Mouse (Mus musculus): ENCODE results near the gene Sag.

The Sag gene

GRCm38 (mm10) chr1:87853601-87854361 is 50.3 kb downstream of the Sag start:
- DNase-seq (ENCODE audit: low read depth, low spot score), result no peak

- no peak for DNase-seq (ENCODE audit: low read depth, low spot score)
These were observed 50.9 kb downstream of the Sag start for GRCm38 (mm10) chr1:87854411-87854810.

GRCm38 (mm10) chr1:87854851-87855251 is 51.4 kb downstream of the Sag start:
- no peak for DNase-seq (ENCODE audit: low read depth, low spot score)

- no peak for DNase-seq (ENCODE audit: low read depth, low spot score)
These were observed 52.0 kb downstream of the Sag start for GRCm38 (mm10) chr1:87855522-87855921.

- DNase-seq (ENCODE audit: low read depth, low spot score), result no peak
These were observed 53.3 kb downstream of the Sag start for GRCm38 (mm10) chr1:87856823-87857222.

GRCm38 (mm10) chr1:87858031-87858430 is 54.6 kb downstream of the Sag start:
- DNase-seq (ENCODE audit: low read depth, low spot score), result no peak

GRCm38 (mm10) chr1:87858529-87858928 is 55.0 kb downstream of the Sag start:
- no peak for DNase-seq (ENCODE audit: low read depth, low spot score)

GRCm38 (mm10) chr1:87863602-87864001 is 60.1 kb downstream of the Sag start:
- DNase-seq (ENCODE audit: low read depth, low spot score), result no peak

- no peak for DNase-seq (ENCODE audit: low read depth, low spot score)
These were observed 61.4 kb downstream of the Sag start for GRCm38 (mm10) chr1:87864889-87865288.

- DNase-seq (ENCODE audit: low read depth, low spot score), result no peak
These were observed 63.2 kb downstream of the Sag start for GRCm38 (mm10) chr1:87866672-87867071.

GRCm38 (mm10) chr1:87871546-87871945 is 68.1 kb downstream of the Sag start:
- DNase-seq (ENCODE audit: low read depth, low spot score), result no peak

GRCm38 (mm10) chr1:87873081-87873480 is 69.6 kb downstream of the Sag start:
- DNase-seq (ENCODE audit: low read depth, low spot score), result no peak

- no peak for DNase-seq (ENCODE audit: low read depth, low spot score)
These were observed 72.6 kb downstream of the Sag start for GRCm38 (mm10) chr1:87876065-87876464.

- no peak for DNase-seq (ENCODE audit: low read depth, low spot score)
These were observed 74.2 kb downstream of the Sag start for GRCm38 (mm10) chr1:87877552-87878283.

- DNase-seq (ENCODE audit: low read depth, low spot score), result no peak
These were observed 75.6 kb downstream of the Sag start for GRCm38 (mm10) chr1:87879034-87879433.

GRCm38 (mm10) chr1:87879494-87880325 is 76.2 kb downstream of the Sag start:
- peak; percentile 6 for DNase-seq (ENCODE audit: low read depth, low spot score)

- DNase-seq (ENCODE audit: low read depth, low spot score), result no peak
These were observed 76.8 kb downstream of the Sag start for GRCm38 (mm10) chr1:87880326-87880627.

GRCm38 (mm10) chr1:87880856-87881255 is 77.4 kb downstream of the Sag start:
- DNase-seq (ENCODE audit: low read depth, low spot score), result no peak

GRCm38 (mm10) chr1:87881726-87882125 is 78.2 kb downstream of the Sag start:
- DNase-seq (ENCODE audit: low read depth, low spot score), result no peak

GRCm38 (mm10) chr1:87882554-87882953 is 79.1 kb downstream of the Sag start:
- no peak for DNase-seq (ENCODE audit: low read depth, low spot score)

- DNase-seq (ENCODE audit: low read depth, low spot score), result no peak
These were observed 87.5 kb downstream of the Sag start for GRCm38 (mm10) chr1:87890960-87891359.

GRCm38 (mm10) chr1:87891634-87892033 is 88.2 kb downstream of the Sag start:
- no peak for DNase-seq (ENCODE audit: low read depth, low spot score)

All from retina, adult 2 months (tissue).